Mouse (Mus musculus) thymus, adult 2 months (tissue): ENCODE measurements around the gene Baz2a. TPM values are rescaled to one million over a fixed set of nuclear protein-coding genes. Genes with fewer than 3 reads are reported as not detected.
"Not testable (repeated sequence)": the region's sequence is repeated elsewhere in the genome, so short reads cannot be mapped to it uniquely, and the experiment has no call there.

ENCODE experiments used
- DNase-seq: peaks from one replicate; pipeline ENCODE4 v3.0.0; 2021
- H3K27ac ChIP-seq: fragments of 200-500 bp; 2 replicates; pipeline ENCODE4 v1.5.1; 2012; ENCODE audit warnings: low read length, control low read depth; ENCODE audit not compliant: control insufficient read depth, insufficient read depth
- H3K27me3 ChIP-seq: fragments of 200-500 bp; 2 replicates; pipeline ENCODE4 v1.6.1; 2012; ENCODE audit warnings: mild to moderate bottlenecking, low read length, moderate library complexity, mixed read lengths; ENCODE audit not compliant: control insufficient read depth, insufficient read depth
- H3K36me3 ChIP-seq: fragments of 200-500 bp; 2 replicates; pipeline ENCODE4 v1.6.1; 2012; ENCODE audit warnings: mild to moderate bottlenecking, low read length, moderate library complexity; ENCODE audit not compliant: control insufficient read depth, insufficient read depth
- H3K4me1 ChIP-seq: fragments of 200-500 bp; replicated peaks from 2 replicates; pipeline ENCODE4 v1.6.1; 2012; ENCODE audit warnings: low read length; ENCODE audit not compliant: control insufficient read depth, insufficient read depth
- H3K4me3 ChIP-seq: fragments of 200-500 bp; 2 replicates; pipeline ENCODE4 v1.5.1; 2012; ENCODE audit warnings: mild to moderate bottlenecking, low read length, control low read depth, moderate library complexity; ENCODE audit not compliant: control insufficient read depth, insufficient read depth
- CTCF ChIP-seq: fragments of 200-500 bp; IDR thresholded peaks from 2 replicates; pipeline ENCODE4 v1.5.1; 2012; ENCODE audit warnings: mild to moderate bottlenecking, control low read depth, low read length, moderate library complexity, borderline replicate concordance; ENCODE audit not compliant: control insufficient read depth, poor library complexity, insufficient read depth; ENCODE audit errors: extremely low read depth
- POLR2A ChIP-seq: fragments of 200-500 bp; IDR thresholded peaks from 2 replicates; pipeline ENCODE4 v1.6.1; 2012; ENCODE audit warnings: mild to moderate bottlenecking, low read length, control low read depth, moderate library complexity; ENCODE audit not compliant: control insufficient read depth, poor library complexity, insufficient read depth; ENCODE audit errors: extremely low read depth
- WGBS: fragments of 180-500 bp; shearing (Covaris S2); methylation state at CpG from one replicate; pipeline ENCODE4 v1.1.7; 2018; 5-methylcytosine and 5-hydroxymethylcytosine counted together
- polyA plus RNA-seq: library from polyadenylated mRNA; depleted of rRNA; stranded (reverse); fragments of >200 nt; gene quantifications from 2 replicates; pipeline ENCODE4 v1.2.3, GENCODE M21; 2012

Gene Baz2a
- polyA plus RNA-seq, 1 experiment = 131 TPM

GRCm38 (mm10) chr10:128050355-128050754 is 41.0 kb upstream of the Baz2a start:
- no peak overlapping the region for H3K4me3 ChIP-seq
- H3K4me1 ChIP-seq = no peaks in the 10 kb centered on the region
- H3K27ac ChIP-seq = no peak overlapping the region
- H3K36me3 ChIP-seq = peaks cover 47% of the 10 kb centered on the region
- TF ChIP-seq POLR2A (no peak), CTCF (no peak)
- no peak for DNase-seq
- no peaks in the 10 kb centered on the region for H3K27me3 ChIP-seq
- 96% methylated on average over 2 of the region's 2 CpGs for WGBS

GRCm38 (mm10) chr10:128051589-128051988 is 39.8 kb upstream of the Baz2a start:
- no peak overlapping the region for H3K27ac ChIP-seq
- H3K27me3 ChIP-seq = no peaks in the 10 kb centered on the region
- DNase-seq = no peak
- no peaks in the 10 kb centered on the region for H3K4me1 ChIP-seq
- peaks cover 35% of the 10 kb centered on the region for H3K36me3 ChIP-seq
- 95% methylated on average over 5 of the region's 5 CpGs for WGBS
- no peak overlapping the region for H3K4me3 ChIP-seq
- TF ChIP-seq CTCF (no peak), POLR2A (no peak)

GRCm38 (mm10) chr10:128052136-128052535 is 39.2 kb upstream of the Baz2a start:
- not testable (repeated sequence) for DNase-seq, H3K27me3 ChIP-seq, H3K4me3 ChIP-seq, H3K27ac ChIP-seq, H3K4me1 ChIP-seq
- peaks cover 31% of the 10 kb centered on the region for H3K36me3 ChIP-seq
- 100% methylated on average over 1 of the region's 2 CpGs for WGBS

GRCm38 (mm10) chr10:128053001-128053400 is 38.4 kb upstream of the Baz2a start:
- TF ChIP-seq POLR2A (no peak), CTCF (no peak)

GRCm38 (mm10) chr10:128058184-128058583 is 33.2 kb upstream of the Baz2a start:
- Histone ChIP-seq H3K36me3 (no peaks in the 10 kb centered on the region), H3K4me1 (peaks cover 3% of the 10 kb centered on the region; the same call in 1 of the 2 replicates), H3K27ac (peak overlapping the region; percentile 77), H3K4me3 (peak overlapping the region; percentile 96), H3K27me3 (no peaks in the 10 kb centered on the region)
- TF ChIP-seq CTCF (no peak), POLR2A (no peak)
- WGBS = 1% methylated on average over 18 of the region's 18 CpGs
- DNase-seq = no peak

More at GRCm38 (mm10) chr10:128053001-128053400, 38.4 kb upstream of the Baz2a start:
- H3K36me3 ChIP-seq = peaks cover 25% of the 10 kb centered on the region
- no peak for DNase-seq
- no peaks in the 10 kb centered on the region for H3K27me3 ChIP-seq
- 96% methylated on average over 8 of the region's 8 CpGs for WGBS
- no peaks in the 10 kb centered on the region for H3K4me1 ChIP-seq
- no peak overlapping the region for H3K27ac ChIP-seq
- no peak overlapping the region for H3K4me3 ChIP-seq

- TF ChIP-seq POLR2A (peak; percentile 59), CTCF (0 out of 2 replicates have a peak, but pooled peaks have one; percentile 39)
- H3K4me1 ChIP-seq = peaks cover 3% of the 10 kb centered on the region; the same call in 1 of the 2 replicates
- peak within 1 kb of the TSS; percentile 96 for H3K4me3 ChIP-seq
- peak within 1 kb of the TSS; percentile 77 for H3K27ac ChIP-seq
- no peaks in the 10 kb centered on the region for H3K36me3 ChIP-seq
- under 1% methylated on average over 72 of the region's 72 CpGs for WGBS
- DNase-seq = peak; percentile 96
- H3K27me3 ChIP-seq = no peaks in the 10 kb centered on the region
Observed at GRCm38 (mm10) chr10:128058601-128059151, 32.7 kb upstream of the Baz2a start, which contains the start of gene Ptges3. Gene Ptges3 (plus strand): TSS chr10:128058954.
